Mouse (Mus musculus): Measurements from ENCODE around the gene Hist2h2ab. TPM values are rescaled to one million over a fixed set of nuclear protein-coding genes. Genes with fewer than 3 reads are reported as not detected.

Gene Hist2h2ab
- total and polyA plus RNA-seq, 3 experiments = 1.1 to 31.4 TPM; not detected in 1

GRCm38 (mm10) chr3:96248141-96249033 is 28.7 kb downstream of the Hist2h2ab start:
- no peak overlapping the region for H3K27ac ChIP-seq (ENCODE audit: insufficient read depth, low read depth)
- H3K36me3 ChIP-seq (replicated peaks in 1 of 2; ENCODE audit: control insufficient read depth in 1 of 2, insufficient read depth in 1 of 2, low read length in 1 of 2) = no peaks in the 10 kb centered on the region
- no peaks in the 10 kb centered on the region for H3K79me2 ChIP-seq (replicated peaks; ENCODE audit: control insufficient read depth, extremely low read depth, insufficient read depth, poor library complexity, severe bottlenecking)
- no peaks in the 10 kb centered on the region for H3K27me3 ChIP-seq (replicated peaks)
- peak overlapping the region; percentile 41 to 63 (median 48) for H3K4me3 ChIP-seq (replicated peaks in 1 of 3; ENCODE audit: low read depth in 2 of 3, low read length in 2 of 3, poor library complexity in 1 of 3)
- in situ Hi-C loops (cut with MboI; ENCODE audit: low pct_ligation_motif_present, low pct_unique_long_range_greater_than_20kb, low sequenced_read_pairs) (no loop called here), dilution Hi-C loops (cut with MboI; ENCODE audit: extremely low pct_ligation_motif_present, extremely low pct_unique_long_range_greater_than_20kb, low sequenced_read_pairs) (no loop called here)
- H3K9me3 ChIP-seq (replicated peaks; ENCODE audit: low read length) = no peaks in the 10 kb centered on the region
- DNase-seq (ENCODE audit: extremely low read depth) = no peak
- peak overlapping the region; percentile 89; the same call in 1 of the 2 replicates for H3K9ac ChIP-seq (ENCODE audit: insufficient read depth, low read depth)
- H3K4me1 ChIP-seq (ENCODE audit: control insufficient read depth in 1 of 2, insufficient read depth in 2 of 2) = peaks cover 6 to 28% of the 10 kb centered on the region in 2 experiments; a peak in 3 of 4 replicates
- TF ChIP-seq BHLHE40 (IDR thresholded peaks at IDR 0.05; ENCODE audit: low read depth, low read length) (no peak), TCF12 (IDR thresholded peaks at IDR 0.05; ENCODE audit: low read depth, low read length) (no peak), JUN (IDR thresholded peaks at IDR 0.05; ENCODE audit: insufficient read depth, low read depth, low read length) (no peak), ZC3H11A (IDR thresholded peaks at IDR 0.05; ENCODE audit: low read depth, low read length) (no peak), MAZ (IDR thresholded peaks at IDR 0.05; ENCODE audit: low read depth, low read length) (no peak), NELFE (IDR thresholded peaks at IDR 0.05; ENCODE audit: low read depth, low read length) (no peak), SIN3A (IDR thresholded peaks at IDR 0.05; ENCODE audit: low read length) (no peak), ZNF384 (IDR thresholded peaks at IDR 0.05; ENCODE audit: low read depth, low read length) (no peak)
- peak overlapping the region; percentile 53 for H3K4me2 ChIP-seq (ENCODE audit: insufficient read depth, low read depth, poor library complexity, severe bottlenecking)

GRCm38 (mm10) chr3:96249034-96249345 is 29.3 kb downstream of the Hist2h2ab start:
- H3K9ac ChIP-seq (ENCODE audit: insufficient read depth, low read depth) = no peak overlapping the region; the same call in 1 of the 2 replicates
- TF ChIP-seq NELFE (IDR thresholded peaks at IDR 0.05; ENCODE audit: low read depth, low read length) (no peak), ZKSCAN1 (IDR thresholded peaks at IDR 0.05; ENCODE audit: borderline replicate concordance, low read depth, low read length) (no peak)
- H3K36me3 ChIP-seq (replicated peaks in 1 of 2; ENCODE audit: control insufficient read depth in 1 of 2, insufficient read depth in 1 of 2, low read length in 1 of 2) = no peaks in the 10 kb centered on the region
- no peaks in the 10 kb centered on the region for H3K9me3 ChIP-seq (replicated peaks; ENCODE audit: low read length)
- H3K4me1 ChIP-seq (ENCODE audit: control insufficient read depth in 1 of 2, insufficient read depth in 2 of 2) = peaks cover 4 to 21% of the 10 kb centered on the region in 2 experiments; a peak in 3 of 4 replicates
- no peak overlapping the region for H3K27ac ChIP-seq (ENCODE audit: insufficient read depth, low read depth)
- H3K27me3 ChIP-seq (replicated peaks) = no peaks in the 10 kb centered on the region
- no peak overlapping the region for H3K4me2 ChIP-seq (ENCODE audit: insufficient read depth, low read depth, poor library complexity, severe bottlenecking)
- DNase-seq (ENCODE audit: extremely low read depth) = no peak
- dilution Hi-C loops (cut with MboI; ENCODE audit: extremely low pct_ligation_motif_present, extremely low pct_unique_long_range_greater_than_20kb, low sequenced_read_pairs) = no loop called here
- in situ Hi-C loops (cut with MboI; ENCODE audit: low pct_ligation_motif_present, low pct_unique_long_range_greater_than_20kb, low sequenced_read_pairs) = no loop called here
- peak overlapping the region in 1 of 3 experiments; percentile 3 for H3K4me3 ChIP-seq (replicated peaks in 1 of 3; ENCODE audit: low read depth in 2 of 3, low read length in 2 of 3, poor library complexity in 1 of 3)
- no peaks in the 10 kb centered on the region for H3K79me2 ChIP-seq (replicated peaks; ENCODE audit: control insufficient read depth, extremely low read depth, insufficient read depth, poor library complexity, severe bottlenecking)

GRCm38 (mm10) chr3:96250890-96251289 is 31.2 kb downstream of the Hist2h2ab start:
- in situ Hi-C loops (cut with MboI; ENCODE audit: low pct_ligation_motif_present, low pct_unique_long_range_greater_than_20kb, low sequenced_read_pairs) (no loop called here), dilution Hi-C loops (cut with MboI; ENCODE audit: extremely low pct_ligation_motif_present, extremely low pct_unique_long_range_greater_than_20kb, low sequenced_read_pairs) (no loop called here)
- Histone ChIP-seq H3K4me1 (ENCODE audit: control insufficient read depth in 1 of 2, insufficient read depth in 2 of 2) (peaks cover 5 to 29% of the 10 kb centered on the region in 2 experiments), H3K27ac (ENCODE audit: insufficient read depth, low read depth) (no peak overlapping the region), H3K27me3 (replicated peaks) (no peaks in the 10 kb centered on the region), H3K9ac (ENCODE audit: insufficient read depth, low read depth) (no peak overlapping the region), H3K79me2 (replicated peaks; ENCODE audit: control insufficient read depth, extremely low read depth, insufficient read depth, poor library complexity, severe bottlenecking) (no peaks in the 10 kb centered on the region), H3K9me3 (replicated peaks; ENCODE audit: low read length) (no peaks in the 10 kb centered on the region), H3K4me3 (replicated peaks in 1 of 3; ENCODE audit: low read depth in 2 of 3, low read length in 2 of 3, poor library complexity in 1 of 3) (no peak overlapping the region), H3K4me2 (ENCODE audit: insufficient read depth, low read depth, poor library complexity, severe bottlenecking) (no peak overlapping the region), H3K36me3 (replicated peaks in 1 of 2; ENCODE audit: control insufficient read depth in 1 of 2, insufficient read depth in 1 of 2, low read length in 1 of 2) (no peaks in the 10 kb centered on the region)
- TF ChIP-seq TBP (conservative IDR thresholded peaks at IDR 0.05; ENCODE audit: low read depth, low read length) (no peak), MEF2A (IDR thresholded peaks at IDR 0.05; ENCODE audit: borderline replicate concordance, low read depth, low read length) (no peak), SMC3 (IDR thresholded peaks at IDR 0.05; ENCODE audit: low read depth, low read length) (no peak), BHLHE40 (IDR thresholded peaks at IDR 0.05; ENCODE audit: low read depth, low read length) (no peak), POLR2AphosphoS2 (IDR thresholded peaks at IDR 0.05; ENCODE audit: low read depth, low read length) (no peak), USF2 (conservative IDR thresholded peaks at IDR 0.05; ENCODE audit: low read depth, low read length) (no peak), ZMIZ1 (IDR thresholded peaks at IDR 0.05; ENCODE audit: low read depth, low read length) (no peak), GABPA (IDR thresholded peaks at IDR 0.05; ENCODE audit: insufficient replicate concordance, low read depth, low read length) (no peak)
- no peak for DNase-seq (ENCODE audit: extremely low read depth)

Measured in CH12.LX (cell line).